Mouse (Mus musculus): ENCODE data around the gene Timd2.

DNA sequence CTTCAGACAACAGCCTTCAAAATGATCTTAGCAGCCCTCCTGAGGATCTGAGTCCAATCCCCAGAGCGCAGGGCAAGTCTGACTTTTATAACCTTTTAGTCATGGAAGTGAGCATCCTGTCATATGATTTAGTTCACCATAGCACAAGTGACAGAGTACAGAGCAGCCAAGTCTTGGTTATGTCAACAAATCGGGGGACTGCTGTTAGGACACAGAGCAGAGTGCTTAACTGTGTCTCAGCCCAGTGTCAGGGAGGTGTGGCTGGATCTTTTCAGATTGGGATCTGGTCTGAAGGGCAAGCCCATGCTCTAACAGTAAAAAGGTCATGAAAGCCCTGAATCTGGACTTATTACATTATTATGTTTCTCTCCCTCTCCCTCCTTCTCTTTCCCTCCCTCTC is 46.8 kb upstream of the Timd2 start:
- TF ChIP-seq CTCF (IDR thresholded peaks at IDR 0.05) (no peak), POLR2A (IDR thresholded peaks at IDR 0.05; ENCODE audit: insufficient read depth, low read depth, low read length) (no peak)

Measured in heart, adult 2 months (tissue).